Mouse (Mus musculus) kidney, embryonic 16.5 days (tissue): ENCODE results near the gene Smo. TPM values are rescaled to one million over a fixed set of nuclear protein-coding genes. Genes with fewer than 3 reads are reported as not detected.
"Not testable (repeated sequence)": the region's sequence is repeated elsewhere in the genome, so short reads cannot be mapped to it uniquely, and the experiment has no call there.

Experiments
- ATAC-seq: fragments of 200-750 bp; cut with Nextera tagmentation; 2 replicates; pipeline ENCODE4 v1.8.0; 2017; ENCODE audit warnings: moderate TSS enrichment; ENCODE audit not compliant: low FRiP score, low TSS enrichment
- H3K27ac ChIP-seq: fragments of 300-500 bp; sonication (generic); 2 replicates; pipeline ENCODE4 v1.5.1; 2014; ENCODE audit warnings: low read length
- H3K27me3 ChIP-seq: fragments of 300-500 bp; sonication (generic); 2 replicates; pipeline ENCODE4 v1.6.1; 2014; ENCODE audit warnings: low read length, control low read depth, mixed read lengths; ENCODE audit not compliant: insufficient read depth
- H3K36me3 ChIP-seq: fragments of 300-500 bp; sonication (generic); 2 replicates; pipeline ENCODE4 v1.6.1; 2014; ENCODE audit warnings: low read length, control low read depth, mixed read lengths; ENCODE audit not compliant: insufficient read depth
- H3K4me1 ChIP-seq: fragments of 300-500 bp; sonication (generic); 2 replicates; pipeline ENCODE4 v1.6.1; 2014; ENCODE audit warnings: low read length, control low read depth, mixed read lengths; ENCODE audit not compliant: insufficient read depth
- H3K4me2 ChIP-seq: fragments of 300-500 bp; sonication (generic); replicated peaks from 2 replicates; pipeline ENCODE4 v1.6.1; 2014; ENCODE audit warnings: low read depth, low read length
- H3K4me3 ChIP-seq: fragments of 300-500 bp; sonication (generic); 2 replicates; pipeline ENCODE4 v1.5.1; 2014; ENCODE audit warnings: mild to moderate bottlenecking, low read length
- H3K9ac ChIP-seq: fragments of 300-500 bp; sonication (generic); replicated peaks from 2 replicates; pipeline ENCODE4 v1.6.1; 2014; ENCODE audit warnings: low read length
- H3K9me3 ChIP-seq: fragments of 300-500 bp; sonication (generic); 2 replicates; pipeline ENCODE4 v1.6.1; 2016; ENCODE audit warnings: low read length, control low read depth
- WGBS: fragments of 180-500 bp; shearing (Covaris S2); extraction: QIAGEN DNeasy Blood & Tissue Kit; methylation state at CpG from one replicate; pipeline ENCODE4 v1.1.7; 2014; 5-methylcytosine and 5-hydroxymethylcytosine counted together
- polyA plus RNA-seq: library from polyadenylated mRNA; unstranded; fragments of >200 nt; fragmentation: Nextera tagmentation; extraction: Ambion mirVana; gene quantifications from 2 replicates; pipeline ENCODE4 v1.2.1, GENCODE M21; 2015

Smo gene
- polyA plus RNA-seq, 1 experiment from 2014 or later = 42.9 TPM

GRCm38 (mm10) chr6:29753336-29753735 is 18.0 kb downstream of the Smo start:
- Histone ChIP-seq H3K4me1 (no peaks in the 10 kb centered on the region), H3K4me2 (no peak overlapping the region), H3K9ac (no peak overlapping the region), H3K4me3 (no peak overlapping the region), H3K27me3 (no peaks in the 10 kb centered on the region), H3K9me3 (peaks cover 5% of the 10 kb centered on the region), H3K36me3 (peaks cover 45% of the 10 kb centered on the region), H3K27ac (no peak overlapping the region)
- ATAC-seq = no peak
- 90% methylated on average over 11 of the region's 11 CpGs for WGBS

DNA sequence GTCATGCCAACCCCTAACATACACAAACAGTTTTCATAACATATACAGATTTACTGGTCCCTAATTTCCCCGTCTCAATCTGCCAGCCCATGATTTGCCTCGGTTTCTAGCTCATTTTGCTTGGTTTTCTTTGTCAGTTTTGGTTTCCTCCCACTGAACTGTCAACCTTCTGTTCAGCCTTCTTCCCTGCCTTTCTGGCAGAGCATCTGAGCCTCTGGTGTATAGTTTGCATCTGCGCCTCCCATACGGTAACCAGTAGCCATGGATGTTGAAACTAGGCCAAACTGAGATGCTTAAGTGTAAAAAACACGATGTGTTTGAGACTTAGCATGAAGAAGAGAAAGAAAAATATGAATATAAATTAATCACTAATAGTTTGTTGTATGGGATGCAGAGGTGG is 20.7 kb downstream of the Smo start:
- no peak overlapping the region for H3K9ac ChIP-seq
- WGBS = 80% methylated on average over 5 of the region's 5 CpGs
- H3K27me3 ChIP-seq = no peaks in the 10 kb centered on the region
- no peak overlapping the region for H3K27ac ChIP-seq
- no peak overlapping the region for H3K4me2 ChIP-seq
- H3K4me3 ChIP-seq = no peak overlapping the region
- H3K36me3 ChIP-seq = peaks cover 56% of the 10 kb centered on the region
- H3K9me3 ChIP-seq = no peaks in the 10 kb centered on the region
- ATAC-seq = no peak
- H3K4me1 ChIP-seq = no peaks in the 10 kb centered on the region

GRCm38 (mm10) chr6:29756476-29756875 is 21.2 kb downstream of the Smo start:
- no peak for ATAC-seq
- no peak overlapping the region for H3K27ac ChIP-seq
- H3K9ac ChIP-seq = no peak overlapping the region
- H3K4me3 ChIP-seq = no peak overlapping the region
- H3K36me3 ChIP-seq = peaks cover 58% of the 10 kb centered on the region
- no peak overlapping the region for H3K4me2 ChIP-seq
- no peaks in the 10 kb centered on the region for H3K9me3 ChIP-seq
- H3K4me1 ChIP-seq = no peaks in the 10 kb centered on the region
- WGBS = 90% methylated on average over 4 of the region's 4 CpGs
- no peaks in the 10 kb centered on the region for H3K27me3 ChIP-seq

DNA sequence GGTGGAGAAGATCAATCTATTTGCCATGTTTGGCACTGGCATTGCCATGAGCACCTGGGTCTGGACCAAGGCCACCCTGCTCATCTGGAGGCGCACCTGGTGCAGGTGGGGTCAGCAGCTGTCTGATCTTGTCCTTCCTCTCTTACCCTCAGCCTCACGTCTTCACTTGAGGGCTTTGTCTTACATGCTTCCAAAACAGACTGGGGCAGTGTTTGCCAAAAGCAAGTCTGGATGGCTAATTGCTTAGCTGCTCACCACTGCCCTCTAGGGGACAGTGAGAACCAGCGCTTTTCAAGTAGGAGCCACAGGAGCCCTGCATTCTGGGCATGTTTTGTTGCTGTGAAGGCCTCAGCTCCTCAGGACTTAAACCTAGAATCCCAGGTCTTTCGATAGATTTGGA is 23.1 kb downstream of the Smo start:
- Histone ChIP-seq H3K36me3 (peaks cover 57% of the 10 kb centered on the region), H3K9ac (no peak overlapping the region), H3K27ac (no peak overlapping the region), H3K27me3 (no peaks in the 10 kb centered on the region), H3K4me3 (no peak overlapping the region), H3K9me3 (no peaks in the 10 kb centered on the region), H3K4me1 (no peaks in the 10 kb centered on the region), H3K4me2 (no peak overlapping the region)
- peak; percentile 21 for ATAC-seq
- WGBS = 51% methylated on average over 4 of the region's 4 CpGs

GRCm38 (mm10) chr6:29759012-29759679 is 23.8 kb downstream of the Smo start:
- 83% methylated on average over 13 of the region's 13 CpGs for WGBS
- no peak overlapping the region for H3K4me2 ChIP-seq
- H3K36me3 ChIP-seq = peaks cover 57% of the 10 kb centered on the region
- H3K4me3 ChIP-seq = no peak overlapping the region
- no peak overlapping the region for H3K9ac ChIP-seq
- H3K27ac ChIP-seq = no peak overlapping the region
- peak; percentile 37 for ATAC-seq
- no peaks in the 10 kb centered on the region for H3K9me3 ChIP-seq
- no peaks in the 10 kb centered on the region for H3K4me1 ChIP-seq
- H3K27me3 ChIP-seq = no peaks in the 10 kb centered on the region

GRCm38 (mm10) chr6:29760397-29760796 is 25.1 kb downstream of the Smo start:
- not testable (repeated sequence) for H3K9ac ChIP-seq, H3K4me2 ChIP-seq, H3K27me3 ChIP-seq, H3K9me3 ChIP-seq, ATAC-seq, H3K4me1 ChIP-seq, H3K4me3 ChIP-seq, H3K27ac ChIP-seq
- peaks cover 44% of the 10 kb centered on the region for H3K36me3 ChIP-seq
- WGBS = 93% methylated on average over 2 of the region's 2 CpGs

DNA sequence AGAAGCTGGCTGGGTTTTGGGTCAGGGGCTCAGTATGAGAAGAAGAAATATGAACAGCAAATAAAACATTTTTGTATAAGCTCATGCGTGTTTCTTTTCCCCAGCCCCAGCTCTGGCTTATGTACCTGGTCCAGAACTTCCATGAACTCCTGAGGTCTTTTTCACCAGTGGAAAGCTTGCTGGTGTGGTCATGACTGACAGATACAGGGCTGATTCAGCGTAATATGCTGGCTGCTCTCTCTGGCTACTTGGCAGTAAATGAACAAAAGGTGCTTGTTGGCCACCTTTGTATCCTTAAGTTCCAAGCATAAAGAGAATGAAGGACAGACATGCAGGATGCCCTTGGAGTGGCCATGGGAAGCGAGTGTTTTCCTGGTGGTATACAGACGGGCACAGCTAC is 26.0 kb downstream of the Smo start:
- 91% methylated on average over 4 of the region's 4 CpGs for WGBS
- H3K36me3 ChIP-seq = peaks cover 37% of the 10 kb centered on the region
- no peak overlapping the region for H3K9ac ChIP-seq
- no peak overlapping the region for H3K4me3 ChIP-seq
- H3K27me3 ChIP-seq = no peaks in the 10 kb centered on the region
- no peak overlapping the region for H3K27ac ChIP-seq
- H3K4me1 ChIP-seq = no peaks in the 10 kb centered on the region
- H3K4me2 ChIP-seq = no peak overlapping the region
- no peaks in the 10 kb centered on the region for H3K9me3 ChIP-seq
- ATAC-seq = no peak

- Histone ChIP-seq H3K4me3 (no peak overlapping the region), H3K4me1 (no peaks in the 10 kb centered on the region), H3K36me3 (peaks cover 25% of the 10 kb centered on the region), H3K4me2 (no peak overlapping the region), H3K9ac (no peak overlapping the region), H3K27me3 (no peaks in the 10 kb centered on the region), H3K27ac (no peak overlapping the region), H3K9me3 (no peaks in the 10 kb centered on the region)
- 62% methylated on average over 4 of the region's 4 CpGs for WGBS
- no peak for ATAC-seq
These were observed 27.2 kb downstream of the Smo start for GRCm38 (mm10) chr6:29762524-29762923.

DNA sequence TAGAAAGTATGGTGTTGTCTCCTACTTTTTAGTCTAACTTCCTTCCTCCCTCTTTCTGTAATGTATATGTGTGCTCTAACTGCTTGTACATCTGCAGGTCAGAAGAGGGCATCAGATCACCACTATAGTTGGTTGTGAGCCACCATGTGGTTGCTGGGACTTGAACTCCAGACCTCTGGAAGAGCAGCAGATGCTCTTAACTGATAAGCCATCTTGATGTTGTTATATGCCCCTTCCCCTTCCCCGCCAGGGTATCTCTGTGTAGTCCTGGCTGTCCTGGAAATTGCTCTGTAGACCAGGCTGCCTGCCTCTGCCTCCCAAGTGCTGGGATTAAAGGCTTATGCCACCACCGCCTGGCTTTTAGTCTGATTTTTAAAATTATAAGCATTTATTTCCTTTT is 31.6 kb downstream of the Smo start:
- Histone ChIP-seq H3K4me2 (no peak overlapping the region), H3K27me3 (no peaks in the 10 kb centered on the region), H3K36me3 (peaks cover 4% of the 10 kb centered on the region; the same call in 1 of the 2 replicates), H3K27ac (no peak overlapping the region), H3K9ac (no peak overlapping the region), H3K9me3 (no peaks in the 10 kb centered on the region), H3K4me1 (peaks cover 10% of the 10 kb centered on the region; the same call in 1 of the 2 replicates), H3K4me3 (no peak overlapping the region)
- WGBS = 89% methylated on average over 2 of the region's 2 CpGs
- ATAC-seq = no peak

DNA sequence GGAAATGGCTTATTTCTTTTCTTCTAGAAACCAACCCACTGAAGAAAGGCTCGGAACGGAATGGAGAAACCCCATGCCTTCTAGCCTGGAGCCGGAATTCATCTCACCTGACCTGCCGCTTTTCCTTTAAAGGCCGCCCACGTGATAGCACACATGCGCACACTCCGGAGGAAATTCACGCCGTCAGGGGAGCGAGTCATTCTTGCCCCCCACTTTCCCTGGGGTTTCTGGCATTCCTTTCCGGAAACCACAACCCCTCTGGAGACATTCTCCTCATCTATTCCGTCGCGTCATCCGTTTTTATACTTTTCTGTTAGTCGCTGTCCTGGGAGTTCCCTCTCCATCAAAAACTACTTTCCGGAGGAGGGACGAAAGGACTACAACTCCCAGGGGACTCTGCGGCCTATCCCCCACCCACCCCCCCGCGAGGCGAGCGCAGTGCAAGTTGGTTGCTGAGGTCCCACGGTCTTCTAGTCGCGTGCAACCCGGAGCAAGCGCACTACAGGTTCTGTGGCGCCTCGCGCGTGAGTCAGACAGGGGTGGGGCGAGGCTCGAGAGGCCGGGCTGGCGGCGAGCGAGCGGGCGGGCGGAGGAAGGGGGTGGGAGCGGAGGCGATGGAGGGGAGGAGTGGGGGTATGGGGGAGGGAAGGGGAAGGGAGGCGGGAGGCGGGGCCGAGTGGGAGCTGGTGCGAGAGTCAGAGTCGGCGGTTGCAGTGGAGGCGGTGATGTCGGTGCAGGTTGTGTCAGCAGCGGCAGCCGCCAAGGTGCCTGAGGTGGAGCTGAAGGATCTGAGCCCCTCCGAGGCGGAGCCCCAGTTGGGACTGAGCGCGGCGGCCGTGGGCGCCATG is 32.7 kb downstream of the Smo start, which contains the start of gene Ahcyl2:
Ahcyl2 (plus strand) TSS at position 199 of the 848 bp plus-strand sequence.
- WGBS = under 1% methylated on average over 50 of the region's 61 CpGs
- Histone ChIP-seq H3K4me1 (peaks cover 10% of the 10 kb centered on the region; the same call in 1 of the 2 replicates), H3K27ac (peak within 1 kb of the TSS; percentile 91), H3K4me2 (peak within 1 kb of the TSS; percentile 78), H3K27me3 (no peaks in the 10 kb centered on the region), H3K9ac (peak within 1 kb of the TSS; percentile 85), H3K9me3 (no peaks in the 10 kb centered on the region), H3K4me3 (peak within 1 kb of the TSS; percentile 92), H3K36me3 (no peaks in the 10 kb centered on the region)
- ATAC-seq = peak; percentile 99
